Mouse (Mus musculus) cortical plate, adult 2 months (tissue): ENCODE measurements around the gene 2200002J24Rik. TPM values are rescaled to one million over a fixed set of nuclear protein-coding genes. Genes with fewer than 3 reads are reported as not detected.

Experiments used
- H3K27ac ChIP-seq: fragments of 200-500 bp; 2 replicates; pipeline ENCODE4 v1.5.1; 2012; ENCODE audit warnings: low read length, control low read depth, inconsistent platforms; ENCODE audit not compliant: insufficient read depth
- H3K4me1 ChIP-seq: fragments of 200-500 bp; 2 replicates; pipeline ENCODE4 v1.6.1; 2011; ENCODE audit warnings: low read length; ENCODE audit not compliant: control insufficient read depth, insufficient read depth
- H3K4me3 ChIP-seq: fragments of 200-500 bp; 2 replicates; pipeline ENCODE4 v1.5.1; 2011; ENCODE audit warnings: mild to moderate bottlenecking, low read length, control low read depth; ENCODE audit not compliant: insufficient read depth
- CTCF ChIP-seq: fragments of 200-500 bp; IDR thresholded peaks from 2 replicates; pipeline ENCODE4 v1.5.1; 2011; ENCODE audit warnings: mild to moderate bottlenecking, control low read depth, low read length; ENCODE audit not compliant: insufficient read depth; ENCODE audit errors: extremely low read depth
- POLR2A ChIP-seq: fragments of 200-500 bp; IDR thresholded peaks from 2 replicates; pipeline ENCODE4 v1.6.1; 2011; ENCODE audit warnings: mild to moderate bottlenecking, low read length, control low read depth; ENCODE audit not compliant: insufficient read depth; ENCODE audit errors: extremely low read depth
- polyA plus RNA-seq: library from polyadenylated mRNA; depleted of rRNA; stranded (reverse); fragments of >200 nt; gene quantifications from 2 replicates; pipeline ENCODE4 v1.2.3, GENCODE M21; 2012

Gene 2200002J24Rik
- polyA plus RNA-seq, 1 experiment = not detected

DNA sequence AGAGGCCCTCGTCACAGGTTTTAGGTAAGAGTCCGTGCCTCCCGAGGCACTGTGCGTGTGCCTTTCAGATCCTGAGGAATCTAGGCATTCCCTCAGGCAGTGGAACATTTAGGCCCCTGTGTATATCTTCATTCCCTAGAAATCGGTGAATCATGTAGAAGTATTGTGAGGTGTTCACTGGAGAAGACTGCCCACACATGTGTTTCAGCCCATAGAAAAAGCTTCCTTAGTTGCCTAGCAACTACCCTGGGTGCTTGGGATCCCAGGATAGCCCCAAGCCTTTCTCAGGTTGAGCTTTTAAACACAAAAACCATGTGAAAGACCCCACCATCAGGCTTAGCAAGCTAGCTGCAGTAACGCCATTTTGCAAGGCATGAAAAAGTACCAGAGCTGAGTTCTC lies 10.4 kb upstream of the 2200002J24Rik start:
- Histone ChIP-seq H3K27ac (no peak overlapping the region), H3K4me3 (no peak overlapping the region), H3K4me1 (peaks cover 2% of the 10 kb centered on the region; the same call in 1 of the 2 replicates)
- no peak for TF ChIP-seq POLR2A

DNA sequence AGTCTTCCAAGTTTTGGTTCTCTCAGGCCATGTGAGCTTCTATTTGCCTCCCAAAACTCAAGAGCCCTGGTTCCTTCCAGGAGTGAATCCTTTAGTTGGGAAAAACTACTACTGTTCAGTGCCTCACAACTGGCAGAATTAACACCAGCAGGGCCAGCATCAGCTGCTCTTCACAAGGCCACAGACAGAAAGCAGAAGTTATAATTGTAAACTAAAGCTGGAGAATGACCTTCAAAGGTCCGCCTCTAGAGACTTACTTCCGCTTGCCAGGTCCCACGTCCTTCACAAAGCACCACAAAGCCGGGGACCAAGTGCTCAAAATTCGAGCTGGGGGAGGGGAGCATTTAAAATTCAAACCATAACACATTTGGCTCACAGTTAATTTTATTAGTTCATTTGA lies 625 bp upstream of the 2200002J24Rik start:
- Histone ChIP-seq H3K4me1 (no peaks in the 10 kb centered on the region), H3K4me3 (no peak overlapping the region), H3K27ac (no peak overlapping the region)
- TF ChIP-seq CTCF (no peak), POLR2A (no peak)

DNA sequence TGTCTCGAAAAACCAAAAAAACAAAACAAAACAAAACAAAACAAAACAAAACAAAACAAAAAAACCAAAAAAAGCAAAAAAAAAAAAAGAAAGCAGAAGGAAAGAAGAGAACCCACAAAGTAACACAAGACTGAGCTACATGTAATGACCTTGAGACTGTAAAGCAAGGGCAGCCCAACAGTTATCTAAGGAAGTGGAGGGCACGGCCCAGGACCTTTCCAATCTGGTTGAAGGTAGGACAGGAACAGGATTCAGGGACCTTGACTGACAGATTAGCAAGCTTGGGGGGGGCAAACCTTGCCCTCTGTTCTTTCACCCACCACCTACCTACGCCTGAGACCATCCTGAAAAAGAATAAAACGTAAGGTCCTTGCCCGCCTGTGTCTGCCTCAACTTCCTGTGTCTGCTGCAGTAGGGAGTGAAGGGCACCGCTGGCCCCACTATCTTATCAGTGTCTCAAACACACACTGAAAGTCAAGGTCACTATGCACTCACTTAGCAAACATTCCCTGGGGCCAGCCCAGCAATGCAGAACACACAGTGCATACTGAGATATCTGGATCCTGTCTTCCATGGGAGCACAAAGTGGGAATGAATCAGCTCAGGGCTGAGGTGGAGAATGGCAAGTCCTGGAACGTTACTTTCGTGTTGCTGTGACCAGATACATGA lies 7.6 kb downstream of the 2200002J24Rik start:
- no peaks in the 10 kb centered on the region for H3K4me1 ChIP-seq
- no peak overlapping the region for H3K27ac ChIP-seq
- no peak overlapping the region for H3K4me3 ChIP-seq
- TF ChIP-seq POLR2A (no peak), CTCF (no peak)

DNA sequence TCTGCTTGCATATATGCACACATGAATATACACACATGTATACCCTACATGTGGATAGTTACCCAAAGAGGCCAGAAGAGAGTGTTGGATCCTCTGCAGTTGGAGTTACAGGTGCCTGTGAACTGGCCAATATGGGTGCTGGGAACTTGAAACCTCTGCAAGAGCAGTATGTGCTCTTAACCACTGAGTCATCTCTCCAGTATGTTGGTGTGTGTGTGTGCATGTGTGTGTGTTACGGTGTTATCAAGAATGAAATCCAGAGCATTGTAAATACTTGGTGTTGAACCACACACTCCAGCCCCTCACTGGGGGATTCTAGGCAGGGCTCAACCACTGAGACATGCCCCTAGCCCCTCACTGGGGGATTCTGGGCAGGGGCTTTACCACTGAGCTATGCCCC lies 8.7 kb downstream of the 2200002J24Rik start:
- no peak overlapping the region for H3K4me3 ChIP-seq
- H3K27ac ChIP-seq = no peak overlapping the region
- TF ChIP-seq CTCF (no peak), POLR2A (no peak)
- H3K4me1 ChIP-seq = no peaks in the 10 kb centered on the region

DNA sequence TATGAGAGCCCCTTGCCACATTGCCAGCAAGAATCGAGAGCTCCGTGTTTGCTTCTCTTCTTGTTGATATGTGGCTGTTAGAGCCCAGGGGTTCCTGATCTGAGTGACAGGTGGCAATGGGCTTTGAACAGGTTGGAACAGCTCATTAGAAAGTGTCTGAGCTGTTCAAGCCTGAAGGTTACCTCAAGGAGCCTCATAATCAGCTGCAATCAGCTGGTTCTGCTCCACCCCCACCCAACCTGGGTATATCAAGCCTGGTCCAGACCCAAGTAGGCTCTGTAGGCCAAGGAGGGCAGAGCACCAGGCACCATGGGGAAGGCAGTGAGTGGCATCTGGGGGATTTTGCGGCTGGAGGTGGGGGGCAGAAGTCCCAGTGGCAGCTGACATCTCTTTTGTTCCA lies 13.2 kb downstream of the 2200002J24Rik start, which contains the start of gene Atp4a:
Gene Atp4a (plus strand): TSS at position 268 of the 400 bp plus-strand sequence.
- TF ChIP-seq POLR2A (no peak), CTCF (no peak)
- Histone ChIP-seq H3K27ac (no peak within 1 kb of the TSS), H3K4me3 (no peak within 1 kb of the TSS), H3K4me1 (no peaks in the 10 kb centered on the region)

DNA sequence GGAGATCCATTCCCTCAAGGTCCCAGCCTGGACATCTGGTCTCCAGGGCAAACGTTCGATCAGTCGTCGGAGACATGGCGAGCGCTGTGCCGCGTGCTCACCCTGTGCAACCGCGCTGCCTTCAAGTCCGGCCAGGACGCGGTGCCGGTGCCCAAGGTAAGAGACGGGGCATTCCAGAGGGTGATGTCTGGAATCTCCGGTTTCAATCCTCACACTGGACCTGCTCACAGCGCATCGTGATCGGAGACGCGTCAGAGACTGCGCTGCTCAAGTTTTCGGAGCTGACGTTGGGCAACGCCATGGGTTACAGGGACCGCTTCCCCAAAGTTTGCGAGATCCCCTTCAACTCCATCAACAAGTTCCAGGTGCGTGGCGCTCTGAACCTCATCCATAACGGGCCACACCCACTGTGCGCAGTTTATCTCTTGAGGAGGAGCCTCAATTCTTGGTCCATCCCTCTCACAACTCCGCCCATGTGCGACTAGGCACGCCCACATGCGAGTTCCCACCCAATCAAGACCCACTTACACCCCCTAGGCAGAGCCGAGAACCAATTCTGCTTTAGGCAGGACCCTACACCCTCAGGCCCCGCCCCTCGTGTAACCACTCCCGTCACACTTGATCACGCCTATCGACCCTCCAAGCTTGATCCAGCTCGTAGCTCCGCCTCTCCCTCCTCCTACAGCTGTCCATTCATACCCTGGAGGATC lies 18.4 kb downstream of the 2200002J24Rik start:
- H3K4me1 ChIP-seq = no peaks in the 10 kb centered on the region
- TF ChIP-seq POLR2A (no peak), CTCF (no peak)
- H3K4me3 ChIP-seq = peak overlapping the region; percentile 32
- H3K27ac ChIP-seq = no peak overlapping the region

DNA sequence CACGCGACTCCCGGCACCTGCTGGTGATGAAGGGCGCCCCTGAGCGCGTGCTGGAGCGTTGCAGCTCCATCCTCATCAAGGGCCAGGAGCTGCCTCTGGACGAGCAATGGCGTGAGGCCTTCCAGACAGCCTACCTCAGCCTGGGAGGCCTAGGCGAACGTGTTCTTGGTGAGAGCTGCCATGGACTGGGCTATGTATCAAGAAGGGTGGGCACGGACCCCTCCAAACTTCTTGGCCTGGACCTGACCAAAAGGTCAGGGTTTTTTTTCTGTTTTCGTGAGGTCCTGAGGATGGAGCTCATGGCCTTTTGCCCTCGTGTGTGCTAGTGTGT lies 19.0 kb downstream of the 2200002J24Rik start:
- Histone ChIP-seq H3K4me1 (no peaks in the 10 kb centered on the region), H3K27ac (no peak overlapping the region), H3K4me3 (peak overlapping the region; percentile 32)
- TF ChIP-seq POLR2A = no peak

DNA sequence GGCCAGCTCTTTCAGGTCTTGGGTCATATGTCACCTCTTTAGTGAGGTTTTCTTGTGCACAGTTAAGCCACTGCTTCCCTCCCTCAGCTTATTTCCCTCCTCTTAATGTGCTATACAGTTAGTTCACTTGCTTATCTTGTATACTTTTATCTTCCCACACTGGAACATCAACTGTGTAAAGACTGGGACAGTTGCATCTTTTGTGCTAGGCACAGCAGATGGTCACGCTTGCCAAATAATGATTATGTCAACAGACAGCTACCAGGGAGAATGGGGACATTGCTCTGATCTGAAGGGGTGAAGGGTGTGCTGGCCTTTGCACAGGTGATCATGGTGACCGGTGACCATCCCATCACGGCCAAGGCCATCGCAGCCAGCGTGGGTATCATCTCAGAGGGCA lies 20.9 kb downstream of the 2200002J24Rik start:
- no peaks in the 10 kb centered on the region for H3K4me1 ChIP-seq
- no peak overlapping the region for H3K4me3 ChIP-seq
- TF ChIP-seq POLR2A = no peak
- TF ChIP-seq CTCF = no peak
- H3K27ac ChIP-seq = no peak overlapping the region

DNA sequence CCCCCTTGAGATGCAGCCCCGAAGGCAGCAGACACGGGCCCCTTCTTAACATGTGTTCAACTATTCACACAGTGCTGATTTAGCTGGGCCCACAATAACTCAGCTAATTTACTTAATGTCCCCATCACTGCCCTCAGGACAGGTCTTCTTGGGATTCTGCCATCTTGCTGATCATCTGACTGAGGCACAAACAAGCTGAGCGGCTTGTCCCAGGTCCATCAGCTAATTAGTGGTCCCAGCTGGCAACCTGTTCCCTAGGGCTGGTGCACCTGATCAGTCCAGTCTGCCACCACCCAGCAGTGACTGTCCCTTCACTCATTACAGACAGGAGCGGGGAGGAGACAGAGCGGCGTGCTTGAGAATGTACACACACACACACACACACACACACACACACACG lies 22.6 kb downstream of the 2200002J24Rik start:
- Histone ChIP-seq H3K4me3 (no peak overlapping the region), H3K27ac (no peak overlapping the region), H3K4me1 (no peaks in the 10 kb centered on the region)
- no peak for TF ChIP-seq CTCF
- no peak for TF ChIP-seq POLR2A

DNA sequence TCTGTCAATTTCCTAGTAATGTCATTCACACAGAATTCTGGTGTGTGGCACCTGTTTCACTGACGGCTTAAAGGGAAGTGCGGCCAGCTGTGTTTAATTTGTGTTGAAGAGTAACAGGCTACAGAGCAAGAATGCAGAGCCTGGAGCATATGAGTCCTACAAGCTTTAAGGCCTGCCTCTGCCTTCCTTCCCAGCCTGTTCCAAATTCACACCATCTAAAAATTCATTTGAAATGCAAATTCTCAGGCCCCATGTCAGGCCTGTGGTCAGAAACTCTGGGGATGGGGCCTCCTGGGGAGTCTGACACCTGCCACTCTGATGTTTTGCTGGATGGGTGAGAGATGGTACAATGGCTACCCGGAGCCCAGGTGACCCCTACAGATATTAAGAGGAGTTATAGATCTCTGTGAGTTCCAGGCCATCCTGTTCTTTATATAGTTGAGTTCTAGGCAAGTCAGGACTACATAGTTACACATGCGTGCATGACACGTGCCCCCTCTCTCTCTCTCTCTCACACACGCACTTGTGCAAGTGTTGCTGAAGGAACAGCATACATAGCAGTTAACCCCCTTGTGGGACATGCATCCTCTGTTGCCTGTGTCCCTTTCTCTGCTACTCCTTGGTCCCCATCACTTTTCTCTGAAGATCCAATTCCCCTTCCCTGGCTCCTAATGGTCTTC lies 24.7 kb downstream of the 2200002J24Rik start:
- peaks cover 4% of the 10 kb centered on the region for H3K4me1 ChIP-seq
- H3K4me3 ChIP-seq = no peak overlapping the region
- H3K27ac ChIP-seq = no peak overlapping the region
- TF ChIP-seq CTCF = no peak
- no peak for TF ChIP-seq POLR2A
